ENCODE assay signal across 8 mouse cellular contexts in the genomic region with DNA sequence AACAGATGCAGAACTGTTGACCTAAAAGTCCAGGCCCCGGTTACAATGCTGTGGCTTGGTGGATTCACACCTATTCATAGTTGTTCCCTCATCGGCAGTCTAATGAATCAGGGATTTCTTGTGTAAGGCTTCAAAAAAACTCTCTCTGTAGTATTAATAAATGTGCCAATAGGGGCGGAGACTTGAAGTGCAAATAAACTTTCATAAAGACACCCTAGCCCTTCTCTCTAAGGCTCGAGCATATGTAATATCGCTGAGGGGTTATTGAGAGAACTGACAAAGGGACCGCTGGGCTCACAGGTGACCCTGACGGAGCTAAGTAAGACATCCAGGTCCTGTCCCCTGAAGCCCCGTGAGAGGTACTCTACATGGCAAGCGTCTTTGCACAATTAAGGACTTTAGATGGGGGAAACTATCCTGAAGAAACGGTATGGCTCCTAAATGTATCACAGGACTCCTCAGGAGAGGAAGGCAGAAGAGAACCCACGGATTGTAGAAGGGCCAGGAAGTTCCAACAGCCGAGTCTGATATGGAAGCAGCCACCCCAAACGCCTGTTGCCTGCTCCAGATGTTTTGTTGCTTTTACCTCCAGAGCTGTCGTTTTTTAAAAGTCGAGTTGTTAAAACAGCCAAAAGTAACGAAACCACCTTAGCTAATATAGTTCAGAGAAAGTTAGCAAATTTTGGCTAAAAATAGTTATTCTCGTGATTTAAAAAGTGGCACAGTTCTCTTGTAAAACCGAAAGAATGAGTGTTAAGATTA. TPM values are rescaled to one million over a fixed set of nuclear protein-coding genes. Genes with fewer than 3 reads are reported as not detected.
DNase-seq lines count a peak whose midpoint lies in the region; ATAC-seq and TF ChIP-seq lines count a peak whose summit lies in the region.

No protein-coding gene starts in this region.

- no peak for TF ChIP-seq POLR2A in cerebellum, adult 2 months (IDR thresholded peaks at IDR 0.05; ENCODE audit: borderline replicate concordance, insufficient read depth, low read length)
- no peak for TF ChIP-seq POLR2A in CH12.LX (IDR thresholded peaks at IDR 0.05; ENCODE audit: low read depth, low read length)

- peak overlapping the region; percentile 78 for H3K4me3 ChIP-seq in cerebellum, adult 2 months (replicated peaks; ENCODE audit: insufficient read depth, low read depth, low read length)
- H3K4me3 ChIP-seq in CH12.LX (replicated peaks in 1 of 3; ENCODE audit: low read depth in 2 of 3, low read length in 2 of 3, poor library complexity in 1 of 3) = peak overlapping the region; percentile 64 to 86 (median 70)
- H3K4me3 ChIP-seq in heart, embryonic 15.5 days = peak overlapping the region; percentile 85
- peak overlapping the region; percentile 72 for H3K4me3 ChIP-seq in liver, postnatal 0 days (ENCODE audit: low read depth, low read length)

- no peaks in the 10 kb centered on the region for H3K9me3 ChIP-seq in CH12.LX (replicated peaks; ENCODE audit: low read length)
- H3K9me3 ChIP-seq in heart, embryonic 15.5 days (replicated peaks) = no peaks in the 10 kb centered on the region
- H3K9me3 ChIP-seq in liver, postnatal 0 days (ENCODE audit: low read length) = no peaks in the 10 kb centered on the region

- 57% methylated on average over 18 of the region's 18 CpGs for WGBS in cerebellum, adult 2 months
- WGBS in heart, embryonic 15.5 days = 45% methylated on average over 18 of the region's 18 CpGs
- 34% methylated on average over 18 of the region's 18 CpGs for WGBS in liver, postnatal 0 days (ENCODE audit: insufficient replicate concordance)

- no peak for DNase-seq in cerebellum, adult 2 months
- DNase-seq in cerebellum, postnatal 10 days = no peak
- no peak for DNase-seq in CH12.LX (ENCODE audit: extremely low read depth)
- DNase-seq in liver, postnatal 0 days = no peak
- no peak for DNase-seq in thymus, postnatal 36 days
- DNase-seq in left cerebral cortex, postnatal 4 days = no peak
- DNase-seq in adrenal gland, postnatal 4 days (ENCODE audit: low spot score in 2 of 2) = no peak

- peak; percentile 23; the same call in 1 of the 2 replicates for TF ChIP-seq EP300 in CH12.LX (IDR thresholded peaks at IDR 0.05; ENCODE audit: low read length)
- TF ChIP-seq EP300 in liver, postnatal 0 days (IDR thresholded peaks at IDR 0.05; ENCODE audit: low read depth) = no peak

- in situ Hi-C loops in CH12.LX (cut with MboI; ENCODE audit: low pct_ligation_motif_present, low pct_unique_long_range_greater_than_20kb, low sequenced_read_pairs) = no loop called here

- intact Hi-C loops in left cerebral cortex, postnatal 4 days (cut with DNase I) = no loop called here

- no peaks in the 10 kb centered on the region for H3K79me2 ChIP-seq in CH12.LX (replicated peaks; ENCODE audit: control insufficient read depth, extremely low read depth, insufficient read depth, poor library complexity, severe bottlenecking)

- peak overlapping the region; percentile 75 for H3K4me2 ChIP-seq in CH12.LX (ENCODE audit: insufficient read depth, low read depth, poor library complexity, severe bottlenecking)
- H3K4me2 ChIP-seq in heart, embryonic 15.5 days = peak overlapping the region; percentile 90
- H3K4me2 ChIP-seq in liver, postnatal 0 days (ENCODE audit: low read depth, low read length) = peak overlapping the region; percentile 98

- no peak for TF ChIP-seq CTCF in cerebellum, adult 2 months (IDR thresholded peaks at IDR 0.05; ENCODE audit: borderline replicate concordance, insufficient read depth, low read depth, low read length)
- TF ChIP-seq CTCF in CH12.LX (conservative IDR thresholded peaks at IDR 0.05 in 1 of 2, IDR thresholded peaks at IDR 0.05 in 1 of 2; ENCODE audit: low read depth in 2 of 2, low read length in 2 of 2) = no peak
- no peak for TF ChIP-seq CTCF in liver, postnatal 0 days (IDR thresholded peaks at IDR 0.05; ENCODE audit: low read depth)

- peaks cover 7 to 20% of the 10 kb centered on the region in 2 experiments for H3K36me3 ChIP-seq in CH12.LX (replicated peaks in 1 of 2; ENCODE audit: control insufficient read depth in 1 of 2, insufficient read depth in 1 of 2, low read length in 1 of 2)
- H3K36me3 ChIP-seq in heart, embryonic 15.5 days = peaks cover 6% of the 10 kb centered on the region; the same call in 1 of the 2 replicates
- H3K36me3 ChIP-seq in liver, postnatal 0 days (replicated peaks; ENCODE audit: insufficient read depth, low read length) = peaks cover 11% of the 10 kb centered on the region; the same call in 1 of the 2 replicates

- H3K9ac ChIP-seq in CH12.LX (ENCODE audit: insufficient read depth, low read depth) = peak overlapping the region; percentile 60
- H3K9ac ChIP-seq in heart, embryonic 15.5 days = peak overlapping the region; percentile 76
- peak overlapping the region; percentile 79 for H3K9ac ChIP-seq in liver, postnatal 0 days (replicated peaks)

- no peaks in the 10 kb centered on the region for H3K4me1 ChIP-seq in cerebellum, adult 2 months (ENCODE audit: control insufficient read depth, insufficient read depth, low read length)
- peaks cover 0 to 23% of the 10 kb centered on the region in 2 experiments; a peak in 2 of 4 replicates for H3K4me1 ChIP-seq in CH12.LX (ENCODE audit: control insufficient read depth in 1 of 2, insufficient read depth in 2 of 2)
- H3K4me1 ChIP-seq in heart, embryonic 15.5 days (replicated peaks) = peaks cover 17% of the 10 kb centered on the region
- H3K4me1 ChIP-seq in liver, postnatal 0 days (ENCODE audit: insufficient read depth) = peaks cover 27% of the 10 kb centered on the region

- ATAC-seq in heart, embryonic 15.5 days (replicated peaks; ENCODE audit: insufficient number of reproducible peaks, insufficient read depth, low FRiP score, low read depth) = no peak
- ATAC-seq in liver, postnatal 0 days = no peak

- TF ChIP-seq RAD21 in CH12.LX (IDR thresholded peaks at IDR 0.05; ENCODE audit: low read depth, low read length) = no peak

- no peaks in the 10 kb centered on the region for H3K27me3 ChIP-seq in cerebellum, adult 2 months (ENCODE audit: control insufficient read depth, insufficient read depth, low read length)
- no peaks in the 10 kb centered on the region for H3K27me3 ChIP-seq in CH12.LX (replicated peaks)
- no peaks in the 10 kb centered on the region for H3K27me3 ChIP-seq in heart, embryonic 15.5 days
- H3K27me3 ChIP-seq in liver, postnatal 0 days (ENCODE audit: insufficient read depth, low read length) = no peaks in the 10 kb centered on the region

- dilution Hi-C loops in CH12.LX (cut with MboI; ENCODE audit: extremely low pct_ligation_motif_present, extremely low pct_unique_long_range_greater_than_20kb, low sequenced_read_pairs) = no loop called here

- H3K27ac ChIP-seq in cerebellum, adult 2 months (ENCODE audit: insufficient read depth, low read length) = no peak overlapping the region
- H3K27ac ChIP-seq in CH12.LX (ENCODE audit: insufficient read depth, low read depth) = no peak overlapping the region
- peak overlapping the region; percentile 91 for H3K27ac ChIP-seq in heart, embryonic 15.5 days
- peak overlapping the region; percentile 93 for H3K27ac ChIP-seq in liver, postnatal 0 days (ENCODE audit: low read depth)

TF ChIP-seq in CH12.LX, 34 proteins besides CTCF, POLR2A, EP300 and RAD21:
- TF ChIP-seq ZKSCAN1 (IDR thresholded peaks at IDR 0.05; ENCODE audit: borderline replicate concordance, low read depth, low read length) (no peak), HCFC1 (IDR thresholded peaks at IDR 0.05; ENCODE audit: low read depth, low read length) (no peak), MEF2A (IDR thresholded peaks at IDR 0.05; ENCODE audit: borderline replicate concordance, low read depth, low read length) (peak; percentile 68), BHLHE40 (IDR thresholded peaks at IDR 0.05; ENCODE audit: low read depth, low read length) (peak; percentile 72), ELF1 (IDR thresholded peaks at IDR 0.05; ENCODE audit: low read depth, low read length) (no peak), MYC (IDR thresholded peaks at IDR 0.05; ENCODE audit: low read depth, low read length) (no peak)

RNA-seq across cellular contexts. Expression of a gene that starts 1.0 kb away (rescaled TPM):
- polyA plus RNA-seq in cerebellum, adult 2 months (2012; rRNA removed) = 1.3 TPM in 2 replicates
- total RNA-seq in CH12.LX (2012; rRNA removed) = 2.1 and 2.9 TPM in 2 replicates
- total RNA-seq in CH12.LX (2014; rRNA removed) = 2.0 and 2.6 TPM in 2 replicates
- polyA plus RNA-seq in CH12.LX (2012; ENCODE audit: insufficient read length, low read depth) = 1.1 and 1.7 TPM in 2 replicates
- polyA plus RNA-seq in heart, embryonic 15.5 days (2015; fragmentation: Nextera tagmentation; extraction: Ambion mirVana) = 1.7 and 2.2 TPM in 2 replicates
- 7.9 and 9.8 TPM in 2 replicates for polyA plus RNA-seq in liver, postnatal 0 days (2015; fragmentation: Nextera tagmentation; extraction: Ambion mirVana)
- total RNA-seq in left cerebral cortex, postnatal 4 days (2021) = 1 to 10 TPM in 1 of 2 experiments, under 1 TPM in 1; 0.77 to 1.1 TPM
- 1 to 10 TPM; 2.2 to 3.8 TPM for total RNA-seq in adrenal gland, postnatal 4 days (2021)

Comparison
In these comparisons a context has a peak if more than half of its experiments do, and no peak if none do; other contexts are left out.
1. H3K27ac ChIP-seq: peak in heart, embryonic 15.5 days (single experiment) and liver, postnatal 0 days (single experiment); none in cerebellum, adult 2 months (single experiment) and CH12.LX (single experiment).
2. Peak in every context shown above with its lines, with median percentiles within 50 percentile points of each other: H3K4me3 ChIP-seq, H3K4me2 ChIP-seq and H3K9ac ChIP-seq.